Mouse (Mus musculus) c-Kit-negative CD71-positive TER-119-positive erythroid progenitor cells, embryonic 14.5 days (primary cell): ENCODE data around the gene Arnt2.

Source experiments
- DNase-seq: peaks from one replicate; pipeline ENCODE4 v3.0.0-alpha.2; 2013; ENCODE audit warnings: low read depth, low spot score

Gene Arnt2

GRCm38 (mm10) chr7:84247960-84248665 is 161.9 kb downstream of the Arnt2 start:
- DNase-seq: no peak

- no peak for DNase-seq
These were observed 163.1 kb downstream of the Arnt2 start for GRCm38 (mm10) chr7:84246878-84247277.

- no peak for DNase-seq
These were observed 163.9 kb downstream of the Arnt2 start for GRCm38 (mm10) chr7:84246093-84246492.

- DNase-seq: no peak
These were observed 169.6 kb downstream of the Arnt2 start for GRCm38 (mm10) chr7:84240406-84240805.

GRCm38 (mm10) chr7:84237655-84238054 is 172.3 kb downstream of the Arnt2 start:
- no peak for DNase-seq

GRCm38 (mm10) chr7:84231396-84231795 is 178.6 kb downstream of the Arnt2 start:
- DNase-seq: no peak

GRCm38 (mm10) chr7:84227652-84228051 is 182.3 kb downstream of the Arnt2 start:
- DNase-seq: no peak

GRCm38 (mm10) chr7:84226909-84227308 is 183.1 kb downstream of the Arnt2 start:
- no peak for DNase-seq

GRCm38 (mm10) chr7:84212112-84212511 is 197.9 kb downstream of the Arnt2 start:
- DNase-seq: no peak

GRCm38 (mm10) chr7:84210585-84211291 is 199.2 kb downstream of the Arnt2 start:
- no peak for DNase-seq

- DNase-seq: no peak
These were observed 206.0 kb downstream of the Arnt2 start for GRCm38 (mm10) chr7:84203981-84204380.

- DNase-seq: no peak
These were observed 208.6 kb downstream of the Arnt2 start for GRCm38 (mm10) chr7:84201151-84202068.

- DNase-seq: no peak
These were observed 212.6 kb downstream of the Arnt2 start for GRCm38 (mm10) chr7:84197208-84197860.
